Mouse (Mus musculus) heart, embryonic 14.5 days (tissue): ENCODE measurements at regions not wholly inside any gene's neighbourhood (a gene's known extent, or its start where the extent isn't known, plus 50 kb on each side); places are given as distances from the start of the nearest gene placed in this dataset.

Source experiments
- ATAC-seq: fragments of 200-750 bp; cut with Nextera tagmentation; 2 replicates; pipeline ENCODE4 v1.8.0; 2017; ENCODE audit warnings: low read depth, moderate TSS enrichment; ENCODE audit not compliant: insufficient number of reproducible peaks, insufficient read depth, low FRiP score
- H3K27ac ChIP-seq, 2 experiments: fragments of 200-500 bp in 1 of 2; fragments of 300-500 bp in 1 of 2; sonication (generic) in 1 of 2; replicated peaks in 1 of 2; 2 replicates each; pipeline ENCODE4 v1.5.1; 2012 to 2014; ENCODE audit warnings: low read depth in 2 of 2, low read length in 2 of 2, control low read depth in 1 of 2, mild to moderate bottlenecking in 1 of 2, mixed read lengths in 1 of 2; ENCODE audit not compliant: control insufficient read depth in 1 of 2, insufficient read depth in 1 of 2
- H3K27me3 ChIP-seq: fragments of 300-500 bp; sonication (generic); 2 replicates; pipeline ENCODE4 v1.6.1; 2014; ENCODE audit warnings: mild to moderate bottlenecking, low read length, control low read depth; ENCODE audit not compliant: control insufficient read depth, insufficient read depth
- H3K36me3 ChIP-seq: fragments of 300-500 bp; sonication (generic); 2 replicates; pipeline ENCODE4 v1.6.1; 2014; ENCODE audit warnings: mild to moderate bottlenecking, control low read depth, low read length, mixed read lengths; ENCODE audit not compliant: control insufficient read depth, insufficient read depth
- H3K4me1 ChIP-seq, 2 experiments: fragments of 200-500 bp in 1 of 2; fragments of 300-500 bp in 1 of 2; sonication (generic) in 1 of 2; 2 replicates each; pipeline ENCODE4 v1.6.1; 2012 to 2014; ENCODE audit warnings: low read length in 2 of 2, control low read depth in 1 of 2, mixed read lengths in 1 of 2; ENCODE audit not compliant: control insufficient read depth in 2 of 2, insufficient read depth in 2 of 2
- H3K4me2 ChIP-seq: fragments of 300-500 bp; sonication (generic); 2 replicates; pipeline ENCODE4 v1.6.1; 2014; ENCODE audit warnings: mild to moderate bottlenecking, low read length
- H3K4me3 ChIP-seq, 2 experiments: fragments of 200-500 bp in 1 of 2; fragments of 300-500 bp in 1 of 2; sonication (generic) in 1 of 2; 2 replicates each; pipeline ENCODE4 v1.5.1; 2012 to 2014; ENCODE audit warnings: low read length in 2 of 2, mild to moderate bottlenecking in 2 of 2, control low read depth in 1 of 2, low read depth in 1 of 2, moderate library complexity in 1 of 2; ENCODE audit not compliant: control insufficient read depth in 1 of 2, insufficient read depth in 1 of 2
- H3K9ac ChIP-seq: fragments of 300-500 bp; sonication (generic); 2 replicates; pipeline ENCODE4 v1.6.1; 2014; ENCODE audit warnings: mild to moderate bottlenecking, low read length
- H3K9me3 ChIP-seq: fragments of 300-500 bp; sonication (generic); 2 replicates; pipeline ENCODE4 v1.6.1; 2016; ENCODE audit warnings: low read length, control low read depth; ENCODE audit not compliant: control insufficient read depth
- WGBS: fragments of 180-500 bp; shearing (Covaris S2); extraction: QIAGEN DNeasy Blood & Tissue Kit; methylation state at CpG from one replicate; pipeline ENCODE4 v1.1.7; 2014; 5-methylcytosine and 5-hydroxymethylcytosine counted together

GRCm38 (mm10) chr3:50940656-50941055 lies 283.6 kb upstream of the Noct start:
- H3K36me3 ChIP-seq: no peaks in the 10 kb centered on the region
- no peak overlapping the region for H3K27ac ChIP-seq
- no peak for ATAC-seq
- WGBS: 85% methylated on average over 3 of the region's 3 CpGs
- H3K4me2 ChIP-seq: no peak overlapping the region
- H3K9me3 ChIP-seq: no peaks in the 10 kb centered on the region
- no peaks in the 10 kb centered on the region for H3K27me3 ChIP-seq
- H3K4me1 ChIP-seq: no peaks in the 10 kb centered on the region
- no peak overlapping the region for H3K4me3 ChIP-seq
- H3K9ac ChIP-seq: no peak overlapping the region

- Histone ChIP-seq H3K9ac (no peak overlapping the region), H3K27me3 (no peaks in the 10 kb centered on the region), H3K4me1 (no peaks in the 10 kb centered on the region), H3K36me3 (no peaks in the 10 kb centered on the region), H3K27ac (no peak overlapping the region), H3K4me3 (no peak overlapping the region), H3K9me3 (no peaks in the 10 kb centered on the region), H3K4me2 (no peak overlapping the region)
- WGBS: 82% methylated on average over 6 of the region's 6 CpGs
- no peak for ATAC-seq
Observed at GRCm38 (mm10) chr3:50953456-50953855, 270.8 kb upstream of the Noct start.

DNA sequence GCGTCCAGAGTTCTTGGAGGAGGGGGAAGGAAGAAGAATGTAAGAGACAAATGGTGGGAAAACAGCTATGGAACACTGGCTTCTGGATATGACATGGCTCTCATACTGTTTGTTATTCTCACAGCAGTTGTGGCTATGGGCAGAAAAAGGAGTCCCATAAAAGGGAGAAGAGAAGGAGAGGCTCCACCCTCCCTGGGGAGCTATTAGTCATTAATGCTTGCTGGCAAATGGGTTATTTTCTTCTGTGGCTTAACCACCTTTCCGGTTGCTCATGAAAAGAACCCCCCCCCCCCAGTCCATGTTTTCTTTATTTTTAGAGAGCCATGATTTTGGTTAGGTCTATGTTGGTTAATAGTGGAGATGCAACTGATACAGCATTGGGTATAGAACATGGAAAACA lies 253.9 kb upstream of the Noct start:
- Histone ChIP-seq H3K9me3 (no peaks in the 10 kb centered on the region), H3K4me3 (no peak overlapping the region), H3K4me1 (no peaks in the 10 kb centered on the region), H3K9ac (no peak overlapping the region), H3K36me3 (no peaks in the 10 kb centered on the region), H3K27me3 (no peaks in the 10 kb centered on the region), H3K27ac (no peak overlapping the region), H3K4me2 (no peak overlapping the region)
- 91% methylated on average over 2 of the region's 2 CpGs for WGBS
- no peak for ATAC-seq

DNA sequence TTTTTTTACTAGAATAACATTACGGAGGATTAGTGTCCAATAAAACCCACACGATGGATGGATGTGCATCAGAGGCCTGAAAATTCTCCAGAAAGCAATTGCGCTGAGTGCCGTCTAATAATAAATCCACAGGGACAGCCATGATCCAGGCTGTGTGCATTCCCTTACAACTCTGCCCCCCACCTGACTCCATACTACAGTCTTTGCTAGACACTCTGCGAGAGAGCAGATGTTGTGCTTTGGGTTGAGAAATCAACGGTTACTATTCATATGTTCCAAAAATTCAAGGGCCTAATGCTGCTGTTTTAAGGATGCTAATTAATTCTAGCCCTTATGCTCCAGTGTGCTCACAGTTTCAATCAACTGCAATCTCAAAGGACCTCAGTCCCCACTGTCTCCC lies 251.2 kb upstream of the Noct start:
- H3K9ac ChIP-seq: no peak overlapping the region
- H3K4me3 ChIP-seq: no peak overlapping the region
- no peaks in the 10 kb centered on the region for H3K9me3 ChIP-seq
- no peak overlapping the region for H3K4me2 ChIP-seq
- 88% methylated on average over 6 of the region's 6 CpGs for WGBS
- H3K4me1 ChIP-seq: no peaks in the 10 kb centered on the region
- ATAC-seq: no peak
- no peak overlapping the region for H3K27ac ChIP-seq
- H3K27me3 ChIP-seq: no peaks in the 10 kb centered on the region
- no peaks in the 10 kb centered on the region for H3K36me3 ChIP-seq

GRCm38 (mm10) chr3:50976141-50976780 lies 248.0 kb upstream of the Noct start:
- H3K4me1 ChIP-seq: no peaks in the 10 kb centered on the region
- H3K36me3 ChIP-seq: no peaks in the 10 kb centered on the region
- no peak for ATAC-seq
- H3K27me3 ChIP-seq: no peaks in the 10 kb centered on the region
- 61% methylated on average over 5 of the region's 5 CpGs for WGBS
- H3K27ac ChIP-seq: no peak overlapping the region
- no peak overlapping the region for H3K4me3 ChIP-seq
- H3K9me3 ChIP-seq: no peaks in the 10 kb centered on the region
- no peak overlapping the region for H3K4me2 ChIP-seq
- H3K9ac ChIP-seq: no peak overlapping the region

- H3K4me3 ChIP-seq: no peak overlapping the region
- no peaks in the 10 kb centered on the region for H3K4me1 ChIP-seq
- H3K36me3 ChIP-seq: no peaks in the 10 kb centered on the region
- no peaks in the 10 kb centered on the region for H3K27me3 ChIP-seq
- 76% methylated on average over 6 of the region's 6 CpGs for WGBS
- no peaks in the 10 kb centered on the region for H3K9me3 ChIP-seq
- no peak overlapping the region for H3K4me2 ChIP-seq
- H3K27ac ChIP-seq: no peak overlapping the region
- ATAC-seq: no peak
- no peak overlapping the region for H3K9ac ChIP-seq
Observed at GRCm38 (mm10) chr3:50976818-50977217, 247.4 kb upstream of the Noct start.

GRCm38 (mm10) chr3:50978636-50979035 lies 245.6 kb upstream of the Noct start:
- ATAC-seq: no peak
- Histone ChIP-seq H3K4me1 (peaks cover 1 to 2% of the 10 kb centered on the region in 2 experiments; a peak in 2 of 4 replicates), H3K36me3 (no peaks in the 10 kb centered on the region), H3K27ac (no peak overlapping the region), H3K4me2 (no peak overlapping the region), H3K9ac (no peak overlapping the region), H3K4me3 (no peak overlapping the region), H3K27me3 (no peaks in the 10 kb centered on the region), H3K9me3 (no peaks in the 10 kb centered on the region)
- 88% methylated on average over 5 of the region's 5 CpGs for WGBS

- Histone ChIP-seq H3K9me3 (no peaks in the 10 kb centered on the region), H3K36me3 (no peaks in the 10 kb centered on the region), H3K4me3 (no peak overlapping the region), H3K4me1 (peaks cover 2% of the 10 kb centered on the region in 2 experiments; a peak in 2 of 4 replicates), H3K27ac (no peak overlapping the region), H3K9ac (no peak overlapping the region), H3K27me3 (no peaks in the 10 kb centered on the region), H3K4me2 (no peak overlapping the region)
- no peak for ATAC-seq
- 86% methylated on average over 3 of the region's 3 CpGs for WGBS
Observed at GRCm38 (mm10) chr3:50979592-50979991, 244.7 kb upstream of the Noct start.
